Mouse (Mus musculus) kidney, postnatal 10 days (tissue): Measurements from ENCODE around the gene Tuba4a.

ENCODE experiments used
- DNase-seq: peaks from one replicate; pipeline ENCODE4 v3.0.0; 2021; ENCODE audit warnings: mixed read lengths

The Tuba4a gene

DNA sequence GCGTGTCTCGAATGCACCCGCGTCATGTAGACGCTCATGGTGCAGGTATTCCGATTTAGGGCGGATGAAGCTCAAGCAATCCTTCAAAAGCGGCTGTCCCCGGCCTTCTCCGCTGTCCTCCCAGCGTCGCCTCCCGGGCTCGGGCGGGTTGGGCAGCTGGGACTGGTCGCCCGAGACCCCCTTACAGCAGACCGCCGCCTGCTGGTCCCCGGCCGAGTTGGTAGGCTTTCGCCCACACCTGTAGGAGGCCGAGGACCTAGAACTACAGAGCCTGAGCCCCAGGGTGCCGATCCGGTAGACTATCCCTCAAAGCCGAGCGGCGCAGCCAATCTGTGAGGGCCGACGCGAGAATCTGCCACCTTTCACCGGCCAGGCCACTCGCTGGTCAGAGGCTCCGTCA, at the start of gene Tuba4a:
Gene Tuba4a, minus strand, starts transcription at position 335 of the 400 bp plus-strand sequence.
- peak; percentile 64 for DNase-seq

DNA sequence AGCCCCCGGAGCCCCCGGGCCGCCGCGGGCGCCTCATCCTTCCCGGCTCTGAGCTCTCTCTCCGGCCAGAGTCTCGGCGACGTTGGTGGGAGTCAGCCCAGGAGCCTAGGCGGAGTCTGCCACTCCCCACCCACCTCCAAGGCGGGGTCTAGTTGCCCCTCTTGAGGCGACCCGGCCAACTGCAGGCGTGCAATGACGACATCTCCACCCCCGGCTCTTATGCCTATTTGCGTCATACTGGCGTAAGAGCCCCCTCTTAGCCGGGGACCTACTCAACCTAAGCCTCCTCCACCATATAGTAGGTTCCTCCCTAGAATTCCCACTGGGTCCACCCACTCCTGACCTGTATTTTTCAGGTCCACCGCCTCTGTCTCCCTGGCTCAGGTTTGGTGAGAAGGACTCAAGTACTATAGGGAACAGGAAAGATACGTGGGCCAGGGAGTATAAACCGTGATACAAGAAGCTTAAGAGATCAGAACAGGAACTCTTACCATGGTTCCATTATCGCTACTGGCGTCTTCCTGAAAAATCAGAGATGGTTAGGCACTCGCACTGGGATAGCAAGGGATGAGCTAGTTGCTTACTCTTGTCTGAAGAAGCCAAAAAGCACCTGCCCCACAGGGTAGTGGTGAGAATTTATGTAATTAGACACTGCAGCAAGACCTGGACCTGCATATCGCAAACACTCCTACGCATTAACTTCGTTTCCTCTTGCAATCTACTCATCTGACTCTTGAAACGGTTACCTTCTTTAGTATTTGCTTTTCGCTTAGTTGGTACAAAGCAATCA, 44.6 kb upstream of the Tuba4a start, which contains the start of gene Ptprn:
Gene Ptprn, minus strand, starts transcription at position 412 of the 790 bp plus-strand sequence.
- DNase-seq = no peak

DNA sequence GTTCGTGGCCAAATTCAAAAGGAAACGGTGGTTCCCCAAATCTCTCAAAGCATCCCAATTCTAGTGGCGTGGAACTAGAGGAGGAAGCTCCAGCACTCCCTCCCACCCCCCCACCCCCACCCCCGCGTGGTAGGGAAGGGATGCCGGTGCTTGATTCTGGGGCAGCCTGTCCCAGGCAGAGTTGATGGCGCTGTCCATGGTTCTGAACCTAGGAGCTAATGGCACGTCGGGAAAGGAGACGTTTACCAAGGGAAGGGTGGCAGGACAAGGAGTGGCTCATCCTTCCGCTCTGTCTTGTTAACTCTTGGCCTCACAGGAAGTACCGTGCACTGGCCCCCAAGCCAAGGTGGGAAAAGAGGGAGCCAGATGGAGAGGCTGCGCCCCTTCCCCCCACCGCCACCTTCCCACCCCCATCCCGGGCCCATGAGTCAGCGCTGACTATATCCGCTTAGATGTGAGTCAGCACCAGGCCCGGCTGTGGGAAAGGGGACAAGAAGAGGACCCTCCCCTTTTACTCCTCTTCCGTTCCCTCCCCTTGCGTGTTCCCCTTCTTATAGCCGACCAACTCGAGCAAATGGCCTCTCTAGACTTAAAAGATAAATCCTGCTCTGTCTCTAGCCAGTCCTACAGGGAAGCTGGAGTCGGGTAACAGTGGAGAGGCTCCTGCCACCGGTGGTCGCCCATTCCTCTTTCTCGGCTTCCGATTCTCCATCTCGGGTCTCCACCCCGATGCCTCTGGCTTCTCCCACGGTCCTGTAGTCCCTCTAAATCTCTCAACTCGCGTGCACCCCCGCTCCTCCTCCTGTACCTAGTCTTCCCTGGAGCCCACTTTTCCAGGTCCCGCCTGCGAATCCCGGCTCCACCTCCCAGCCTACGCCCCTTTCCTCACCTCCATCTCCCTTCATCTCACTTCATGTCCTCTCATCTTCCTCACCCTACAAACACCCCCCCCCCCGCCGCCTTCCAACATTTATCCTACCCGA, 43.6 kb upstream of the Tuba4a start:
- peak; percentile 89 for DNase-seq

DNA sequence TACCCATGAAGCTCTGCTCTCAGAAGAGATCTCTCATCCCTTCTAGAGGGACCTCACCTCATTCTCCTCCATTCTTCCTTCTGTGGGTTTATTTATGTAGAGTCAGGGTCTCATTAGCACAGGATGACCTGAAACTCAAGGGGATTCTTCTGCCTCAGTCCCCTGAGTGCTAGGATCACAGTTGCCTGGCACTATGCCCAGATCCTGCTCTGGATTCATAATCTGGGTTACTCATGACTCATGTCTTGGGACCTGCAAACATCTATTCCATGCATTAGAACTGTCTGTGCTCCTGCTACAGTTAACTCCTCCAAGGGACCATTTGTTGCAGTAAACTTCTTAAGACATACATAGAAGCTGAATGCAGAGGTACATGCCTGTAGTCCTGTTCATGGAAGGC, 41.6 kb upstream of the Tuba4a start:
- no peak for DNase-seq

DNA sequence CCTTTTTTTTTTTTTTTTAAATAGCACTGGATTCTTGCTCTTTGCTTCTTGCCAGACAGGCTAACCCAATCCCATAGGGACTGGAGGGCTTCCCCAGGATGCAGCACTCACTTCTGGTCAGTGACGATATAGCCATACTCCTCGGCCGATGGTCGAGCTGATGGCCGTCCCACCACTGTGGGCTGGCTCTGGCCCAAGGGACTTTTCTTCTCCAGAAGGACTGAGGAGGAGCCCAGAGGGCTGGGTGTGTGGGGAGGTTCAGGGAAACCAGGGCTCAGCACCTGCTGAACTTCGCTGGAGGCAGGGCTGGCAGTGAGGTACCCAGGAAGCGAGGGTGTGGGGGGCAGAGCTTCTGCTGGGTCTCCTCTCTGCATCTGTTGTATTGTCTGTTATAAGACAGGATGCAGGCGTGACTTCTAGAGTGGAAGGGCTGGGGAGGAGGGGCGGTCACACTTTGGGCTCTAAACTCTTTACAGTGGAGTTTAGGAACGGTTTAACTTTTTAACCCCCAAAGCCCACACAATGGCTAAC, 35.9 kb upstream of the Tuba4a start:
- no peak for DNase-seq

DNA sequence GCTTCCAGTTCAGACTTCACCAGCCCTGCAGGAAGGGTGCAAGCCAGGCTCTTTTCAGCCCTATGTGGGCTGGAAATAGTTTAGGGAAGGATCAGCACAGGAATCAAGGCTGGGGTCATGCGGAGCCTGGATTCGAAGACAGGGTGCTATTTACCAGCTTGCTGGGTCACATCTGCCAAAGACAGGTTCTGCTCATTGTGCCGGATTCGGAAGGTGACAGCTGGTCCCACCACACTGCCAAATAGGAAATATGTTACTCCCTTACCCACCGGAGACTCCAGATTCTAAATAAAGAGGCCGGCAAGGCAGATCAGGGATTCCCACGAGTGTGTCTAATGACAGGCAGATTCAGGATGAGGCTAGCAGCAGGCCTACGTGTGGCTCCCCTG, 35.0 kb upstream of the Tuba4a start:
- no peak for DNase-seq

DNA sequence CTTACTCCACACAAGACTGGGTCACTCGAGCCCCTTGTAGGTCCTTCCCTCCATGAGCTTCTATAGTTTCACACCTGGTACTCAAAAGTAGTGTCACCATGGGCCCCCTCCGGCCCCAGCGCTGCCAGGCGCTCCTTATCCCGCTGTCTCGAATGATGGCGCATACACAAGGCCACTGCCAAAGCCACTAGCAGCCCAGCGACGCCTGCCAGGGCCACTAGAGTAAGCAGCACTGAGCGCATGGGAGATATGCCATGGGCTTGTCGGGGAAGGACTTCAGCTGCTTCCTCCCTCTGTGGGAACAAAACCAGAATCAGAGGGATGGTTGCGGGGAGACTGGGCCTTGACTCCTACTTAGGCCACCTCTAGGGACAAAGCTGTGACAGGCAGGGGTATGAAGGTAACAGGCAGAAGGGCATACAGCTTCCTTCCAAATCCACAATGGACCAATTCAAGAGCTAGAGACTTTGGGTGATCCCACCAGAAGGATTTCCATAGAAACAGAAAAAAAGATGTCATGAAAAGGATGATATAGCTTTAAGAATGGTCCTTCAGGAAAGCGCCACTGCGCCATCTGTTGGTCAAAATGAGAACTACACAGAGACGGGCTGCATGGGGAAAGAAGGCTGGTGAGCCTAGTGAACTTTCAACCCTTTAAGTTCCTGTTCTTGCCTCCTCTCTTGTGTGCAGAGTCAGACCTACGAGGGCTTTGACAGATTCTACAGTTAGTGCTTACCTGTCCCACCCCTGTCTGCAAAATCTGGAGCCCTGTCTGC, 34.4 kb upstream of the Tuba4a start:
- peak; percentile 90 for DNase-seq

DNA sequence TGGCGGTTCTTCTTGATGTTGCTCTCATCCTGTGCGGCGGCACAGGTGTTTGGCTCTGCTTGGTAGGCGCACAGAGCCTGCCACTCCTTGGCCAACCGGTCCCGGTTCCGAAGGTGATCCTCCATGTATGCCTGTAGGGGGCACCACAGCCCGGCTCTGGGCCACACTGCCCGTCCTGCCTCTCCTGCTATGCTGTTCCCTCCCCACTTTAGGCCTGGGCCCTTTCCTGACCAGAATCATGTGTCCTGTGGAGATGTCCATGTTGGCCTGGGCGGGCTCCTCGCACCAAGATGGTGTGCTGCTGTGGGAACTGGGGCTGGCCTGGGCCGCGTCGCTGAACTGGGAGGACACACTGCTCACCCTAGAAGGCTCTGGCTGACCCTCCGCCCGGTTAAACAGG, 33.4 kb upstream of the Tuba4a start:
- peak; percentile 28 for DNase-seq

DNA sequence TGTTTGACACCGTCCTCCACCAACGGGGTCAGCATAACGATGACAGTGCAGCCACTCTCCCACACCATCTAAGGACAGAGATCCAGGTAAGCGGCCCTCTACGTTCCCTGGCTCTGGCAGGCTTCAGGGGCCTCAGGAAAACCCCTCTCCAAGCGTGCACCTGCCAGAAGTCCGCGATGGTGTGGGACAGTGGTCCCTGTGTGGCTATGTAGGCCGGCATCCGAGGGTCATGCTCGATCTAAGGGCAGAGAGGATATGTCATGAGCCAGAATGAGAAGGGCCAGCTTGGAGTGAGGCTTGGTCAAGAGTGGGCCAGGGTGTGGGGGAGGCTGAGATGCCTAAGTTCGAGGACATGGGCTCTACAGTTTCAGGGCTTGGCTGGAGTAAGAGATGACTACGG, 32.6 kb upstream of the Tuba4a start:
- DNase-seq = no peak

DNA sequence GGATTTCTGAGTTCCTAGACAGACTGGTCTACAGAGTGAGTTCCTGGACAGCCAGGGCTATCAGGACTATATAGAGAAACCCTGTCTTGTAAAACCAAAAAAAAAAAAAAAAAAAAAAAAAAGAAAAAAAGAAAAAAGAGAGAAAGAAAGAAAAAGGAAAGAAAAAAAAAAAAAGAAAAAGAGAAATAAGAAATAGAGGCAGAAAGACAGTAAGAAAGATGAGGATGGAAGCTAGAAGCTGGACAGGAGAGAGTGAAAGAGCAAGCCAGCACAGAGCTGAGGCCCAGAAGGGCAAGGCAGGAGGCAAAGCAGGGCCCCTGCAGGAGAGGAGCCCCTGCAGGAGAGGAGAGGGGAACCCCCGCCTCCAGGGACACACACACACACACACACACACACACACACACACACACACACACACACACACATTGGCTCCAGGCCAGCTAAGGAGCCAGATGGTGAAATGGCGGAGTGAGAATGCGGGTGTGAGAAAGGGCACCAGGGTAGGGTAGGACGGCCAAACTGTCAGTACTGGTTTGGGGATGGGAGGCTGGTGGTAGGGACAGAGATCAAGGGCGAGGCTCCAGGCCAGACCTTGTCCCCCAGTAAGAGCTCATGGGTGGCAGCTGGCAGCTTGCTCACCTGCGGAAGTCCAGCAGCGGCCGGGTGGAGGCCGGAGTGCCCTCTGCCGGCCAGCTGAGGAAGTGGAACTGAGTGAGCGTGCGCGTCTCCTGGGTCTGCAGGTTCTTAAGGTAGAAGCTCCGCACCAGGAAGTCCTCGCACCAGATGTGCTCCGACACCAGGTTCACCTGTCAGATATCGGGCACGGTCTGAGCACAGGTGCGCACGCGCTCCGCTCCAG, 31.7 kb upstream of the Tuba4a start:
- DNase-seq = peak; percentile 88

DNA sequence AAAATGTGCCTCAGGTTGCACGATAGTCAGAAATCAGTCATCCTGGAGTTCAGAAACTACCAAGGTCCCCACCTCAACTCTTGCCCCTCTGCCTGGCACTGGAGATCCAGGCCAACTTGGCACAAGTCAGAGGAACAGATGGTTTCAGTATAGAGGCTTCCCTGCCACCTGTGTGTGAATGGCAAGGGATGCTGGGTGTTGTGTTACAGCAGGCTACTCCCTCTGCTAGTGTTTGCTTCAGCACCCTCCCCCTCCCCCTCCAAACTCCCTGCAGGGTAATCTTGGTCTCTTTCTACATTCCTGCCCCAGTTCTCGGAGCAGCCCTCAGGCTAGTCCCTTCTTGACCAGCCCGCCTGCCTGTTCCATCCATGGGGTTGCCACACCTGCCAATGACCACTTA, 30.8 kb upstream of the Tuba4a start:
- no peak for DNase-seq

DNA sequence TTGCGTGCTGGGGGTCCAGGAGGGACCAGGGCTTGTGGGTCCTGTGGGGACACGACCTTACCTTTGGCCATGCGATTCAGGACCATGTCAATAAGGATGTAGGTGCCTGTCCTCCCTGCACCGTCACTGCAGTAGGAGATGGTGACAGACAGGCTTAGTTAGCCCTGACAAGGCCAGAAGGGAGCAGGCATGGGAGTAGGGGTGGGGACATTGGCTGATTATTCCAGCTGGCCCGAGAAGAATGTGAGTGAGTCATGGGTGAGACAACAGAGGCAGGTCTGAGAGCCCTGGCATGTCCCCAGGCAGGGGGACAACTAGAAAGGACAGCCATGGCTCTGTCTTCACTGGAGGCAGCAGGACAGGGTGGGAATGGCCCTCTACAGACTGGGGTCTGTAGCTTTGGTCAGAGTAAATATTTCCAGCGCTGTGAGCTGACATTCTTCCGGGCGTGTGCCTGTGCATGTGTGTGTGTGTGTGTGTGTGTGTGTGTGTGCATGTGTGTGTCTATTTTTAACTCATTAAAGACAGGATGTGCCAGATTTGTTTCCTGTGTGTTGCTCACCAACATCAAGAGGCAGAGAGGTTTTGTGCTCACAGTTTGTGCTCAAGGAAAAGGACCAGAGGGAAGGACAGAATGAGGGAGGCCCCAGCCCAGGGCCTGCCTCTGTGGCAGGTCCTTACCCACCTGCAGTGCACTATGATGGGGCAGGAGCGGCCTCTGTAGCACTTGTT, 28.5 kb upstream of the Tuba4a start:
- DNase-seq = peak; percentile 42

DNA sequence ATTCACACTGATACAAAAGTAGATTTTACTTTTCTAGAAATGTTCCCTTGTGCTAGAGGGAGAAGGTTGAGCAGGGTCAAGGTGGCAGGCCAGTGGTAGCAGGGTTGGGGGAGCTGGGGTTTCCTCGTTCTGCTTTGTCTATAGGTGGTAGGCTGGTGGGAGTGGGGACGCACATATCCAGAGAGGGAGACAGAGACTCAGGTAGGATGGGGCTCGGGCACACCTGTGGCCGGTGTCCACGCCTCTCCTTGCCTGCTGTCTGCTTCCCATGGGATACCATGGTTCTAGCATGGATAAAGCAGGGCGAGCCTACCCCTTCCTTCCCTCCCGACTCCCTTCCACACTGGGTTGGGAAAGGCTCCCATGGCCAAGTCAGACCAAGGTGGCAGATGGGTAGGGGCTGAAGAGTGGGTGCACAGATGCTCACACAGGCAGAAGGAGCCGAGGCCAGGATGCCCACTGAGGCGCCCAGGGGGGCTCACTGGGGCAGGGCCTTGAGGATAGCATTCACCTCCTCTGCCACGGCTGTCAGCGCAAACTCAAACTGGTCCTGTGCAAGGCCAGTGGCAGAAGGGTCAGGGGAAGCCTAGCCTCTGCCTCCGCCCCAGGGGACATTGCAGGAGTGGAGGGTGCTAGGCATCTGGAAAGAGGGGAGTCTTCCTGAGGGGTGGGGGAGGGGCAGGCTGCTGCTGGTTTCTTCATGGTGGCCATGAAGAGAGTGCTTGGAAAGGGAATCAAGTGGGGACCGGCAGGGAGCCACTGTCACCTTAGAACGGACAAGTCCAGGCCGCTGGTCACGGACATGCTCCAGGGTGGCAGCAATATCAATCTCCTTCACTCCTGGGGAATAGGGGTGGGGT, 27.6 kb upstream of the Tuba4a start:
- no peak for DNase-seq

DNA sequence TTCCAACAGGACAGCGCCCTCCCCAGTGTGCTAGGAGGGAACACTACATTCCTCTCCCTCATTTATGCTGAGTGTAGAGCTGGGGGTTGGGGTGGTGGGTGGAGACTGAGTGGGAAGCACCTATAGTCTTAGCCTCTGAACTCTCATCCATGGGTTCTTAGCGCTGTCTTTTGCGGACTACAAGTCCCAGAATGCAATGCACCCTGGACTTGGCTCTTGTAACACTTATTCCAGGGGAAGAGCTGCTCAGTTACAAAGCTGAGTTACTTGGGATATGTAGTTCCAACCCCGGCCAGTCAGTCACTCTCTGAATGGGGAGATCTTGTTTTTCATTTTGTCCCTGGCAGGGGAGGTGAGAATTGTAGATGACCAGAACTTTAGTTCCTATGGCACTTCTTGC, 25.2 kb upstream of the Tuba4a start:
- peak; percentile 71 for DNase-seq

DNA sequence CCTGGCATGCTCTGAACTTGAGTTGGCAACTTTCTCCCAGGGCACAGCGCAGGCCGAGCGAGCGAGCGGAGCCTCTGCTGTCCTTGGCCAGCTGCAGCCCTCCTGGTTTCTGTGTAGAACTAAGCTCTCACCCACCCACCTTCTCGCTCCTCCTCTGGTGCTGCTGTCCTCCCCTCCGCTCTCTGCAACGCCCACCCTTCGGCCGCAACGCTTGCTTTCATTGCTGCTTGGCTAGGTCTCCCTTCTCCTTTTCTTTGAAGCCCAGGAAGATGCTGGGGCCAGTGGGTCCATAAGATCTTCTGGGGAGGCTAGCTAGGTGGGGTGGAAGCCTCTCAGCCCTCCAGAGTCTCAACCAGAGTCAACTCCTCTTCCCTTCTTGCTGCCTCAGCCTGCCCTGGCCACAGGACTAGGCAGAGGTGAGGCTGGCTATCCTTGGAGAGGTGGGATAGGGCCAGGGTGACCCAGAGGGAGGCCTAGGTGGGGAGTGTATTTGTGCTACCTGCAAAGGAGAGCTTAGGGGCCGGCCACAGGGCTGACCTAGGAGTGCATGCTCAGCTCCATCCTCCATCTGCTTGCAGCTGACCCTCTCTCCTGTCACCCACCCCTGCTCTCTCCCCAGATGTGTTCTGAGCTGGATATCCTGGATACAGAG, 24.6 kb upstream of the Tuba4a start:
- DNase-seq = no peak

DNA sequence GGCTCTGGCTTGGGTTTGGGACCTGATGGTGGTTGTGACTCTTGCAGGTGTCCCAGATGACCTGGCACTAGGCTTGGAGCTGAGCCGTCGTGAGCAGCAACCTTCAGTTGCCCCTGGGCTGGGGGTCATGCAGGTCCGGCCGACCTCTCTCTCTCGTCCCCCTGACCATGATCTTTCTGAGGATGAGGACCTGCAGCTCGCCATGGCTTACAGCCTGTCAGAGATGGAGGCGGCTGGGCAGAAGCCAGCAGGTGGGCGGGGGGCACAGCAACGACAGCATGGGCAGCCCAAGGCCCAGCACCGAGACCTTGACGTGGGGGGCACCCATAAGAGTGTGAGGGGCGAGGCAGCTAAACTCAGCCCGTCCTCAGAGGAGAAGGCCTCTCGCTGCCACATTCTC, 23.7 kb upstream of the Tuba4a start:
- DNase-seq = no peak

DNA sequence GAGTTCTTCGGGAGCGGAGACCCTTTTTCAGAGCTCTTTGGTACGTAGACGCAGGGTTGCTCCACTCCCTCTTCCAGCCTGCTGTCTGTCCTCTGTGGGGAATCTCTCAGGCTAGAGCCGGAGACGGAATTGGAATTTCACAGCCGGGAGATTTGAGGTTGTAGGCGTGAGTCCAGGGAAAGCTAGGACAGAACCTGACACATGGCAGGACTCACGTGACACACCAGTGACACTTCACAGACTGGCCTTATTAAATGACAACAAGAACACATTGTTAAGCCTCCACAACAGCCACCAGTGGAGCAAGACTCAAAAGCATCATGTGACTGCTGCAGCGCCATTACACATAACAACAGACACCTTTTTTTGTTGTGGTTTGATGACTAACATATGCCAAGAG, 19.9 kb upstream of the Tuba4a start:
- no peak for DNase-seq

DNA sequence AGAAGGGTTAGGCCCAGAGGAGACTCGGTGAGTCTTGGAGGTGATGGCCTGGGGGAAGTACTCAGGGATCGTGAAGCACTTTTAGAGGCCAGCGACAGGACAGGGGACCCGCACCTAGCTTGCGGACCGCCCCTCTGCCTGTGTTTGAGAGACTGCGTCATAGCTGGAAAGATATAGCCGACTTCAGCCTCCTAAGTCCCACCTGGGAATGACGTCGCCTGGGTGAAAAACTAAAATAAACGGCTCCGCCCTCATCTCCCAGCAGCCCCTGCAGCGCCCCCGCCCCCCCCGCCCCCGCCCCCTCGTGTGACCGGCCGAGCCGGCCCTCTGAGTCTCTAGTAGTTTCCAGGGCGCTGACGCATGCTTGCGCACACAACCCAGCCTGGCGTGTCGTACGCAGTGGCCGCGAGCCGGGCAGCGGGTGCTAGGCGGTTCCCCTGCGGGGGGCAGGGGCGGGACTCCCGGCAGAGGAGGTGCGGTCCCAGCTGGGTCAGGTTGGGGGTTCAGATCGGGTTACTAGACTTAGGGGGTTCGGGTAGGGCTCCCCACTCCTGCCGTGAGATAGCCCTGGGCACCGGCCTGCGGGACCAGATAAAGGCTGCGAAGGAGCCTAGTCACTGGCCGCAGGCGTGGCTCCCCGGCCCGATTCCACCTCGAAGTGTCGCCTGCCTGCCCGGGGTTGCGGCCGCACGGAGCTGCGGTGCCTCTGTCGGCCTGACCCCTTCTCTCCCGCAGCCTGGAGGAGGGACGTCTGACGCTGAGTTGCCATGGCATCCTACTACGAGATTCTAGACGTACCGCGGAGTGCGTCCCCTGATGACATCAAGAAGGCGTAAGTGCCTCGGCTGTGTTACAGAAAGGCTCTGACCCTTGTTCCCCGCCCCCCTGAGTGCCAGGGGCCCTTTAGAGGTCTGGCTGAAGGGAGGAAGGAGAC, 16.7 kb upstream of the Tuba4a start, which contains the start of gene Dnajb2:
Gene Dnajb2, plus strand, starts transcription at position 290 of the 934 bp plus-strand sequence.
- peak; percentile 93 for DNase-seq
